Mouse (Mus musculus) erythroblast, embryonic 14.5 days (primary cell): ENCODE data around the gene Ntan1. TPM values are rescaled to one million over a fixed set of nuclear protein-coding genes. Genes with fewer than 3 reads are reported as not detected.

Source experiments
- H3K27me3 ChIP-seq: 2 replicates; pipeline ENCODE4 v1.6.1; 2012; ENCODE audit warnings: inconsistent platforms; ENCODE audit not compliant: control insufficient read depth
- H3K36me3 ChIP-seq: 2 replicates; pipeline ENCODE4 v1.6.1; 2012; ENCODE audit warnings: mild to moderate bottlenecking, inconsistent platforms; ENCODE audit not compliant: control insufficient read depth
- H3K4me1 ChIP-seq: 2 replicates; pipeline ENCODE4 v1.6.1; 2012; ENCODE audit warnings: inconsistent platforms; ENCODE audit not compliant: control insufficient read depth
- H3K4me3 ChIP-seq: replicated peaks from 2 replicates; pipeline ENCODE3; 2012; ENCODE audit warnings: moderate library complexity, mild to moderate bottlenecking, inconsistent platforms
- H3K9me3 ChIP-seq: 2 replicates; pipeline ENCODE4 v1.6.1; 2012; ENCODE audit warnings: low read length, inconsistent platforms, mixed read lengths; ENCODE audit not compliant: control insufficient read depth
- GATA1 ChIP-seq: IDR thresholded peaks from 2 replicates; pipeline ENCODE4 v1.6.1; 2012; ENCODE audit warnings: low read length, inconsistent platforms, mixed read lengths
- TAL1 ChIP-seq: IDR thresholded peaks from 3 replicates; pipeline ENCODE4 v1.6.1; 2012; ENCODE audit warnings: low read length, inconsistent platforms, mixed read lengths
- polyA plus RNA-seq: library from polyadenylated mRNA; stranded (reverse); fragments of >175 nt; gene quantifications from 2 replicates; pipeline ENCODE4 v1.2.3, GENCODE M21; 2012

Gene Ntan1
- polyA plus RNA-seq, 1 experiment: 0.43 TPM

DNA sequence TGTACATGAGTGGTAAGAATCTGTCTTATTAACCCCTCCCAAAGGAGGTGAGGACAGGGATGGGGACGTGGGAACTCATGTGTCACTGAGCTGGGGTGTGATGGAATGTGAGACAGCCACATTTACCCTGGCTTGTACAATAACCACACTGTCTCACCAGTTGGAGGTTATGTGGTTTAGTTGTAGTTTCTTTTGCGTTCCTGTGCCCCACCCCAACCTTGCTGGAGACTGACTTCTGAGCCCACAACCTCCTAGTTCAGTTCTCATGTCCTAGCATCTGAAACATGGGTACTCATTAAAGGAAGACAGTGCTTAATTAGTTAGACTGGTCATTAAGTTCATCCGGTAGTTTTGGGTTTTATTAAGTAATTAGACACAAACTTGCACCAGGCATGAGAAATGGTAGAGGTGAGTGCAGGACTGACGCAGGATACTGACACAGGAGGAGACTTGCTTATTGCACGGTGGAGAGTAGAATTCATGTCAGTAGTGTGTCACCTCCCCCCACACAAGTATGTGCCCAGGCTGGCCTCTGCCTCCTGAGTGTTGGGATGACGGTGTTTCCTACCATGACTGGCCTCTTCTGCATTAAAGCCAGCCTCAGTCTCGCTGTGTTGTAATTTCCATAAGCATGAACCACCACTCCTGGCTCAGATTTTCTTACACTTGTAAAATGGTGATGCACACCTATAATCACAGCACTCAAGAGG lies 7.3 kb downstream of the Ntan1 start:
- H3K4me3 ChIP-seq: no peak overlapping the region
- no peaks in the 10 kb centered on the region for H3K27me3 ChIP-seq
- H3K4me1 ChIP-seq: peaks cover 9% of the 10 kb centered on the region
- no peak for TF ChIP-seq GATA1
- TF ChIP-seq TAL1: no peak
- H3K36me3 ChIP-seq: peaks cover 38% of the 10 kb centered on the region
- no peaks in the 10 kb centered on the region for H3K9me3 ChIP-seq

DNA sequence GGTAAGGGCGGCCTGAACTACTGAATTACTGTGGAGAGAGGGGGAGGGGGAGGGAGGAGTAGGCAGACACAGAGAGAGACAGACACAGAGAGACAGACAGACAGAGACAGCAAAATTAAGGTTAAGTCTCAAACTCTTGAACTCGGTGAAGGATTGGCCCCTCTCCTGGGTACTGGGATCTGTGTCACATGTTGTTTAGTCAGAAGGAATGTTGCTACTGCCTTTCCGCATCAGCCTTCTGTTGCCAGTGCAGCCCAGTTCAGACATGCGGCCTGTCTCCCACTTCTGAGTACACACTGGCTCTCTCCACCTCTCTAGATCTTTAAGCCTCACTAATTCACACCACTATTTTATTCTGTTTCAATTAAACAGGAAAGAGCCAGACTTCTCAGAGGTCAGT lies 7.9 kb downstream of the Ntan1 start:
- Histone ChIP-seq H3K36me3 (peaks cover 41% of the 10 kb centered on the region), H3K9me3 (no peaks in the 10 kb centered on the region), H3K4me3 (no peak overlapping the region), H3K27me3 (no peaks in the 10 kb centered on the region), H3K4me1 (peaks cover 8% of the 10 kb centered on the region)
- TF ChIP-seq GATA1: no peak
- no peak for TF ChIP-seq TAL1

- H3K36me3 ChIP-seq: peaks cover 72% of the 10 kb centered on the region
- TF ChIP-seq GATA1 (no peak), TAL1 (no peak)
- no peaks in the 10 kb centered on the region for H3K27me3 ChIP-seq
- H3K9me3 ChIP-seq: no peaks in the 10 kb centered on the region
- no peaks in the 10 kb centered on the region for H3K4me1 ChIP-seq
- no peak overlapping the region for H3K4me3 ChIP-seq
These were observed 11.8 kb downstream of the Ntan1 start for GRCm38 (mm10) chr16:13830444-13830843.

DNA sequence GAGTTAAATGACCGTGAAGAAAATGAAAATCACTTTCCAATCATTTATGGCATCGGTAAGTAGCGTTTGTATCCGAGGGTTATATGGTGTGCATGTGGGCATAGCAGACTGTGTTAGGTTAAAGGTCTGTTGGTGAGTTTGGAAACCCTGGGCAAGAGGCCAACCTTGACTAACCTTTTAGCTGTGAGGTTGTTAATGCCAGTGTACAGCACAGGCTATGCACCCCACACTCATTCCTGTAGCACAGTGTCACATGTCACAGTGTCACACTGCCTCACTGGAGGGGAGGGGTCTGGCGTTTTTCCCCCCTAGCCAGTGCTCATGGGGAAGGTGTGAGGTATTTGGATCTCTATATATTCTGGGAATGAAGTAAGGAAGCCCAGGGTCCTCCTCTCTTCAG lies 13.0 kb downstream of the Ntan1 start:
- H3K4me1 ChIP-seq: no peaks in the 10 kb centered on the region; the same call in 1 of the 2 replicates
- no peaks in the 10 kb centered on the region for H3K9me3 ChIP-seq
- peaks cover 82% of the 10 kb centered on the region for H3K36me3 ChIP-seq
- no peak overlapping the region for H3K4me3 ChIP-seq
- H3K27me3 ChIP-seq: no peaks in the 10 kb centered on the region
- no peak for TF ChIP-seq TAL1
- no peak for TF ChIP-seq GATA1

GRCm38 (mm10) chr16:13834382-13834781 lies 15.7 kb downstream of the Ntan1 start:
- Histone ChIP-seq H3K4me1 (no peaks in the 10 kb centered on the region; the same call in 1 of the 2 replicates), H3K9me3 (no peaks in the 10 kb centered on the region), H3K27me3 (no peaks in the 10 kb centered on the region), H3K4me3 (no peak overlapping the region), H3K36me3 (peaks cover 90% of the 10 kb centered on the region)
- TF ChIP-seq TAL1 (no peak), GATA1 (no peak)

GRCm38 (mm10) chr16:13840056-13840455 lies 21.4 kb downstream of the Ntan1 start:
- H3K4me3 ChIP-seq: no peak overlapping the region
- no peaks in the 10 kb centered on the region for H3K27me3 ChIP-seq
- no peaks in the 10 kb centered on the region for H3K9me3 ChIP-seq
- no peaks in the 10 kb centered on the region; the same call in 1 of the 2 replicates for H3K4me1 ChIP-seq
- TF ChIP-seq GATA1 (no peak), TAL1 (no peak)
- H3K36me3 ChIP-seq: peaks cover 76% of the 10 kb centered on the region

DNA sequence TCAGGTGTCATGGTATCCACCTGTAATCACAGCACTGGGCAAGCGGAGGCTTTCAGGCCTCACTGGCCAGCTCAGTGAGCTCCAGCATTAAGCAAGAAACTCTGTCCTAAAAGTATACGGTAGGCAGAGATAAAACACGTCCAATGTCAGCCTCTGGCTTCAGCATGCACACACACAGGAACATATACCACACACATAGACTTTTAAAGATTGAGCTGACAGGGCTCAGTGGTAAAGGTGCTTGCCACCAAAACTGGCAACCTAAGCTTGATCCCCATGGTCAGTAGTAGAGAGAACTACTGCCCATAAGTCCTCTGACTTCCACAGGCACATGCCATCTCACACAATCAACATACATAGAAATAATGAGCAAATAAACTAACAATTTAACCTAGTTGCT lies 22.3 kb downstream of the Ntan1 start:
- peaks cover 72% of the 10 kb centered on the region for H3K36me3 ChIP-seq
- TF ChIP-seq GATA1 (no peak), TAL1 (no peak)
- H3K27me3 ChIP-seq: no peaks in the 10 kb centered on the region
- no peak overlapping the region for H3K4me3 ChIP-seq
- H3K4me1 ChIP-seq: no peaks in the 10 kb centered on the region
- no peaks in the 10 kb centered on the region for H3K9me3 ChIP-seq

DNA sequence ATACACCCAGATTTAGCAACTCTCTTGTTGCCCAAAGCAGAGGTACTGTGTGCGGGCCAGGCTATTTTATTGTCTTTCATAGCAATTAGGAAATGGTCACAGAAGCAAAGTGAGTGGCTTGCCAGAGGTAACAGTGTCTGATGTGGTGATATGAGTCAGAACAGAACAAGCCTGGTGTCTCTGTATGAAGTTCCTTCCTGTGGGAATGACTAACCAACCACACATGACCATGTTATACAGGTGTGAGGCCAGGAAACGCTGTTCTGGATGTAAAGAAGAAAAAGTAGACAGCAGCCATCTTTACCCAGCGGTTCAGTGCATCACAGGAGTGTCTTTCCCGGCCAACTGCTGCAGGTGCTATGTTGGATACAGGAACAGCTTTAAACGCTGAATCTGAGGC lies 26.4 kb downstream of the Ntan1 start:
- H3K4me3 ChIP-seq: no peak overlapping the region
- peaks cover 47% of the 10 kb centered on the region for H3K36me3 ChIP-seq
- TF ChIP-seq TAL1 (no peak), GATA1 (no peak)
- H3K4me1 ChIP-seq: no peaks in the 10 kb centered on the region
- no peaks in the 10 kb centered on the region for H3K27me3 ChIP-seq
- no peaks in the 10 kb centered on the region for H3K9me3 ChIP-seq

- Histone ChIP-seq H3K36me3 (peaks cover 34% of the 10 kb centered on the region), H3K27me3 (no peaks in the 10 kb centered on the region), H3K4me3 (no peak overlapping the region), H3K9me3 (no peaks in the 10 kb centered on the region), H3K4me1 (no peaks in the 10 kb centered on the region)
- TF ChIP-seq GATA1 (no peak), TAL1 (no peak)
These were observed 28.0 kb downstream of the Ntan1 start for GRCm38 (mm10) chr16:13846675-13847074.

GRCm38 (mm10) chr16:13848310-13848709 lies 29.7 kb downstream of the Ntan1 start:
- Histone ChIP-seq H3K36me3 (peaks cover 38% of the 10 kb centered on the region), H3K27me3 (no peaks in the 10 kb centered on the region), H3K4me3 (no peak overlapping the region), H3K9me3 (no peaks in the 10 kb centered on the region), H3K4me1 (no peaks in the 10 kb centered on the region)
- no peak for TF ChIP-seq GATA1
- TF ChIP-seq TAL1: no peak
